Mouse (Mus musculus): ENCODE data around the gene Magi2.

Gene Magi2

GRCm38 (mm10) chr5:20622837-20623573 lies 1396.2 kb downstream of the Magi2 start:
- no peak for DNase-seq

GRCm38 (mm10) chr5:20625117-20625516 lies 1398.3 kb downstream of the Magi2 start:
- DNase-seq, result no peak

- DNase-seq, result no peak
These were observed 1402.2 kb downstream of the Magi2 start for GRCm38 (mm10) chr5:20628954-20629601.

- no peak for DNase-seq
These were observed 1407.4 kb downstream of the Magi2 start for GRCm38 (mm10) chr5:20634046-20634769.

- DNase-seq, result no peak
These were observed 1408.0 kb downstream of the Magi2 start for GRCm38 (mm10) chr5:20634822-20635221.

- DNase-seq, result peak; percentile 49
These were observed 1410.6 kb downstream of the Magi2 start for GRCm38 (mm10) chr5:20637300-20637989.

- no peak for DNase-seq
These were observed 1415.4 kb downstream of the Magi2 start for GRCm38 (mm10) chr5:20642196-20642595.

- no peak for DNase-seq
These were observed 1416.9 kb downstream of the Magi2 start for GRCm38 (mm10) chr5:20643741-20644140.

GRCm38 (mm10) chr5:20646947-20647346 lies 1420.1 kb downstream of the Magi2 start:
- DNase-seq, result no peak

GRCm38 (mm10) chr5:20653425-20654185 lies 1426.8 kb downstream of the Magi2 start:
- DNase-seq, result no peak

GRCm38 (mm10) chr5:20654766-20655472 lies 1428.1 kb downstream of the Magi2 start:
- no peak for DNase-seq

GRCm38 (mm10) chr5:20657056-20657455 lies 1430.2 kb downstream of the Magi2 start:
- DNase-seq, result no peak

GRCm38 (mm10) chr5:20667601-20668000 lies 1440.8 kb downstream of the Magi2 start:
- DNase-seq, result no peak

GRCm38 (mm10) chr5:20668736-20669355 lies 1442.0 kb downstream of the Magi2 start:
- no peak for DNase-seq

GRCm38 (mm10) chr5:20669456-20669855 lies 1442.6 kb downstream of the Magi2 start:
- DNase-seq, result no peak

GRCm38 (mm10) chr5:20671826-20672225 lies 1445.0 kb downstream of the Magi2 start:
- DNase-seq, result no peak

GRCm38 (mm10) chr5:20674523-20674922 lies 1447.7 kb downstream of the Magi2 start:
- DNase-seq, result no peak

- no peak for DNase-seq
These were observed 1448.4 kb downstream of the Magi2 start for GRCm38 (mm10) chr5:20675163-20675665.

GRCm38 (mm10) chr5:20676193-20676871 lies 1449.5 kb downstream of the Magi2 start:
- DNase-seq, result peak; percentile 56

- DNase-seq, result no peak
These were observed 1450.4 kb downstream of the Magi2 start for GRCm38 (mm10) chr5:20677246-20677645.

All from embryo, embryonic 11 days (tissue).